Mouse (Mus musculus) ES-E14 (cell line): ENCODE measurements around the gene Kdm6a. TPM values are rescaled to one million over a fixed set of nuclear protein-coding genes. Genes with fewer than 3 reads are reported as not detected.

Source experiments
- DNase-seq: peaks from one replicate; pipeline ENCODE4 v3.0.0-alpha.2; 2013; ENCODE audit warnings: low read depth, low spot score
- H3K27ac ChIP-seq: 2 replicates; pipeline ENCODE4 v1.5.1; 2012; ENCODE audit warnings: low read depth, mild to moderate bottlenecking, low read length, moderate library complexity, mixed read lengths; ENCODE audit not compliant: poor library complexity, insufficient read depth, severe bottlenecking
- H3K36me3 ChIP-seq: 2 replicates; pipeline ENCODE4 v1.6.1; 2012; ENCODE audit warnings: mild to moderate bottlenecking, low read length, moderate library complexity, mixed read lengths; ENCODE audit not compliant: control insufficient read depth, poor library complexity, insufficient read depth, severe bottlenecking
- H3K4me1 ChIP-seq, 2 experiments: fragments of 150-350 bp in 1 of 2; sonication (generic) in 1 of 2; 2 replicates each; pipeline ENCODE4 v1.6.1; 2012; ENCODE audit warnings: low read length in 2 of 2, mild to moderate bottlenecking in 1 of 2, mixed read lengths in 1 of 2; ENCODE audit not compliant: control insufficient read depth in 2 of 2, insufficient read depth in 2 of 2, poor library complexity in 1 of 2
- H3K4me3 ChIP-seq, 2 experiments: fragments of 150-350 bp in 1 of 2; sonication (generic) in 1 of 2; 2 replicates each; pipeline ENCODE4 v1.5.1; 2012; ENCODE audit warnings: low read length in 2 of 2, low read depth in 1 of 2, mild to moderate bottlenecking in 1 of 2, mixed read lengths in 1 of 2; ENCODE audit not compliant: insufficient read depth in 1 of 2, poor library complexity in 1 of 2, severe bottlenecking in 1 of 2
- H3K9ac ChIP-seq: 2 replicates; pipeline ENCODE4 v1.6.1; 2012; ENCODE audit warnings: low read depth, mild to moderate bottlenecking, low read length, mixed read lengths; ENCODE audit not compliant: poor library complexity, insufficient read depth, severe bottlenecking
- H3K9me3 ChIP-seq: fragments of 150-350 bp; sonication (generic); 2 replicates; pipeline ENCODE4 v1.6.1; 2012; ENCODE audit warnings: low read depth, mild to moderate bottlenecking, low read length; ENCODE audit not compliant: control insufficient read depth, insufficient read depth
- CHD2 ChIP-seq: IDR thresholded peaks from 2 replicates; pipeline ENCODE4 v1.6.1; 2014; ENCODE audit warnings: mild to moderate bottlenecking, low read depth, low read length, inconsistent platforms
- HCFC1 ChIP-seq: IDR thresholded peaks from 2 replicates; pipeline ENCODE4 v1.6.1; 2012; ENCODE audit warnings: low read length, inconsistent platforms, borderline replicate concordance; ENCODE audit not compliant: insufficient read depth
- MAFK ChIP-seq: IDR thresholded peaks from 2 replicates; pipeline ENCODE4 v1.6.1; 2014; ENCODE audit warnings: mild to moderate bottlenecking, low read depth, low read length, inconsistent platforms; ENCODE audit not compliant: insufficient read depth
- ZC3H11A ChIP-seq: IDR thresholded peaks from 2 replicates; pipeline ENCODE4 v1.6.1; 2012; ENCODE audit warnings: low read depth, mild to moderate bottlenecking, inconsistent platforms, low read length, borderline replicate concordance
- ZNF384 ChIP-seq: IDR thresholded peaks from 2 replicates; pipeline ENCODE4 v1.6.1; 2012; ENCODE audit warnings: low read depth, low read length, inconsistent platforms
- in situ Hi-C, 2 experiments: fragments of 600-800 bp; cut with MboI; formaldehyde crosslinking; loops; one replicate each; pipeline ENCODE4 v1.15.1; 2025; ENCODE audit warnings: low sequenced_read_pairs in 2 of 2, inconsistent platforms in 1 of 2; ENCODE audit not compliant: unreplicated experiment in 2 of 2
- total RNA-seq: library from RNA; depleted of rRNA; stranded (reverse); fragments of 300-350 nt; gene quantifications from 2 replicates; pipeline ENCODE4 v1.2.3, GENCODE M21; 2012

The Kdm6a gene
- total RNA-seq, 1 experiment: 44.2 TPM

DNA sequence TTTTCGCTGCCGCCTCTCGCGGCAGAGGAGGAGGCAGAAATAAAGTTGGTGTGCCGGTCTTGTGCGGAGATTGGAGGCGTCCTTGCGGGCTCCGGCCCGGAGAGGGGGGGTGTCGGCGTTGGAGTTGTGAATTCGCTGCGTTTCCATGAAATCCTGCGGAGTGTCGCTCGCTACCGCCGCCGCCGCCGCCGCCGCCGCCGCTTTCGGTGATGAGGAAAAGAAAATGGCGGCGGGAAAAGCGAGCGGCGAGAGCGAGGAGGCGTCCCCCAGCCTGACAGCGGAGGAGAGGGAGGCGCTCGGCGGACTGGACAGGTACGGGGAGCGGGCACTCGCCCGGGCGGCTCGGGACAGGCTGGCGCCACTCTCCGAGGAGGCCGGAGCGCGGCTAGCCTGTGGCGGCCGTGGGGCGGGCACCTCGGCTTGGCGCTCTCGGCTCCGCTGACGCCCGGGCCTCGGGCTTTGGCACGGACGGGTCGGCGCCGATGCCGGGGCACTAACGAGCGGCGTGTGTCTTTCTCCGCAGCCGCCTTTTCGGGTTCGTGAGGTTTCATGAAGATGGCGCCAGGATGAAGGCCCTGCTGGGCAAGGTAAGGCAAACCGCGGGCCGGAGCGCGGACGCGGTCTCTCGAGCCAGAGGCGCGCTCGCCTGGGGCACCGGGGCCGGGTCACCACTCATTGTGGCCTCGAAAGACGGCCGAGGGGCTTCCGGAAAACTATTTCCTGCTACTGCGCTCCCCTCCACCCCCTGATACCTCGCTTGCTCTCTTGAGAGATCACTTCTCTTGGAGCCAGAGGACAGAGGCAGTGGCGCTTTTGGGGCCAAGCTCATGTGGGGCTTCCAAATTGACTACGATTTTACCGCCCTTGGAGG, 721 bp downstream of the Kdm6a start:
- H3K9ac ChIP-seq: peak overlapping the region; percentile 97
- no peaks in the 10 kb centered on the region for H3K9me3 ChIP-seq
- no peak for DNase-seq
- peak overlapping the region; percentile 97 for H3K27ac ChIP-seq
- H3K4me3 ChIP-seq: peak overlapping the region; percentile 93 to 96
- H3K36me3 ChIP-seq: no peaks in the 10 kb centered on the region
- H3K4me1 ChIP-seq: no peaks in the 10 kb centered on the region
- TF ChIP-seq ZNF384: no peak
- TF ChIP-seq ZC3H11A: no peak
- TF ChIP-seq HCFC1: no peak
- no peak for TF ChIP-seq CHD2
- TF ChIP-seq MAFK: no peak
- in situ Hi-C loops: no loop called here

DNA sequence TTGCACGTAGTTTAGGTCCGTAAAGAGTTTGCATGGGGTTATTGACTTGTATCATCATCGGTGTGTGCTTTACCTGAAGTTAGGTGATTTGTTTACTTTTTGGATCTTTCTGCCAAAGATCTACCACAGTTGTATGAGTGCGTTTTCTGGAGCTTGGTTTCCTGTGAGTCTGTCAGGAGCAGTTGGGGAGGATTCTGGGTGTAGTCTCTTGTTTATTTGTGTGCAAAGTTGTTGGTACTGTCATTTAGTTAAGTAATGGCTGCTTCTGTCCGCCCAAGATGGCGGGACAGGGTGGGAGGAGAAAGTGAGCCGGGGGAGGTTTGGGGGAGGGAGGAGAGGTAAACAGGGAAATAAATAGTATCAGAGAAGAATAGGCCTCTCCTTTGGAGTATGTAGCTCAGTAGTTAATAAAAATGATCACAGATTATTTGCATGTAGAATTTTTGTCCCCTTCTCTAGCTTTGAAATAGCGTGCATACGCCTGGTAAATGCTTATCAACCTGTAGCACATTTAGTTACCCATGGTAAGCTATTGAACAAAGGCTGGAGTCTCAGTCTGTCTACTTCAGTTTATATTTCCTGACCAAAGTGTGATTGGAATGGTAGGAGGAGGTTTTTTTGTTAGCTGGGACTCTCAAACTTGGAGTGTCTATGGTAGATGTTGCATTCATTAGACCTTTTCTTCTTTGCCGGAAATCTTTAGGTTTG, 1.7 kb downstream of the Kdm6a start:
- in situ Hi-C loops: no loop called here
- peak; percentile 34 for DNase-seq
- H3K4me3 ChIP-seq: peak overlapping the region; percentile 93 to 96
- peak overlapping the region; percentile 97 for H3K9ac ChIP-seq
- no peaks in the 10 kb centered on the region for H3K9me3 ChIP-seq
- TF ChIP-seq MAFK (no peak), ZNF384 (no peak), ZC3H11A (no peak), HCFC1 (no peak), CHD2 (no peak)
- peak overlapping the region; percentile 97; the same call in 1 of the 2 replicates for H3K27ac ChIP-seq
- H3K36me3 ChIP-seq: no peaks in the 10 kb centered on the region
- no peaks in the 10 kb centered on the region for H3K4me1 ChIP-seq

DNA sequence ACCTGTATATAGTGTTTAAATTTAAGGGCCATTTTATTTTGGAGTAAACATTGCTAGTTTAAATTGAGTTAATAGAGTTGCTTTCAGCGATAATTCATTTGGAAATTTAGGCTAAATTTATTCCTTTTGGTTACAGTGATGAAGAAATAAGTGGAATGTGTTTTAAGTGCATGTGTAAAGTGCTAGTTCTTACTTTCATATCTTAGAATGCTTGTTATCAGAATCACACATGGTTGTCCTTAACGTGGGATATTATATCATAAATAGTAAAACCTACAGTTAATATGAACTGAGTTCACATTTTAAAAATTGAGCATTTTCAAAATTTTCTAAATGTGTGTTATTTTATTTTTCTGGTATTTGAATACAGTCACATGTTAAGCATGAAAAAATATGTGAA, 2.7 kb downstream of the Kdm6a start:
- Histone ChIP-seq H3K9ac (no peak overlapping the region), H3K4me3 (peak overlapping the region in 1 of 2 experiments; percentile 93; a peak in 2 of 4 replicates), H3K4me1 (no peaks in the 10 kb centered on the region), H3K27ac (no peak overlapping the region), H3K9me3 (no peaks in the 10 kb centered on the region), H3K36me3 (no peaks in the 10 kb centered on the region)
- TF ChIP-seq MAFK (no peak), ZNF384 (no peak), CHD2 (no peak), HCFC1 (no peak), ZC3H11A (no peak)
- in situ Hi-C loops: no loop called here
- no peak for DNase-seq

DNA sequence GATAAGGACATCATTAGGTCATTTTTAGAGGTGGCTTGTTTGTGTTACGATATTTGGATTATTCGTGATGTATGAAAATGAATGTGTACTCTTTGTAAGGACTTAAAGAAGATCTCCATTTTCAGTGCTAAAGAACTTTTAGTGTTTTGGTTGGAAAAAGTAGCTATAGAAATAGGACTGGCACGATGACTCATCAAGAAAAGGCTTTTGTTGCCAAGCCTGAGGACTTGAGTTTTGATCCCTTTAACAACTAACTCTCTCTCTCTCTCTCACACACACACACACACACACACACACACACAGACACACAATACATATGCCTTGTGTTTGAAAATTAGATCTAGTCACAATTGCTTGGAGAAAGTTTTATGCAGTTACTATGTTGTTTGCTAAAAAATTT, 4.6 kb downstream of the Kdm6a start:
- in situ Hi-C loops: no loop called here
- TF ChIP-seq ZNF384 (no peak), HCFC1 (no peak), MAFK (no peak), CHD2 (no peak), ZC3H11A (no peak)
- H3K9ac ChIP-seq: no peak overlapping the region

More for the DNA sequence above, 4.6 kb downstream of the Kdm6a start:
- no peaks in the 10 kb centered on the region for H3K36me3 ChIP-seq
- no peak overlapping the region for H3K4me3 ChIP-seq
- H3K27ac ChIP-seq: no peak overlapping the region
- no peaks in the 10 kb centered on the region for H3K4me1 ChIP-seq
- DNase-seq: no peak
- H3K9me3 ChIP-seq: no peaks in the 10 kb centered on the region
